Mouse (Mus musculus): ENCODE results near the gene Ints6. TPM values are rescaled to one million over a fixed set of nuclear protein-coding genes. Genes with fewer than 3 reads are reported as not detected.

Ints6 gene
- total RNA-seq, 2 experiments from 2014 or later = 15.7 to 17.8 TPM

Other genes starting within 250 kb of the Ints6 start
- gene Fam124a, start 205.4 kb downstream of the Ints6 start, total RNA-seq (2021) = 1 to 10 TPM; 3.2 to 3.3 TPM
- not detected for gene Gm4131, start 194.2 kb downstream of the Ints6 start, total RNA-seq (2021)
- gene Serpine3, start 97.5 kb downstream of the Ints6 start, total RNA-seq (2021) = not detected
- gene Wdfy2, start 76.5 kb upstream of the Ints6 start, total RNA-seq (2021) = 10 to 100 TPM in 1 of 2 experiments, 1 to 10 TPM in 1; 8.9 to 10.1 TPM
- gene Defb48, start 223.3 kb upstream of the Ints6 start, total RNA-seq (2021) = not detected
- gene Defb47, start 236.9 kb upstream of the Ints6 start, total RNA-seq (2021) = not detected

Measured in gastrocnemius, postnatal 10 days (tissue).